Mouse (Mus musculus) embryo, embryonic 11.5 days (tissue): ENCODE data around the gene Tpcn2.

ENCODE experiments used
- DNase-seq: peaks from one replicate; pipeline ENCODE4 v3.0.0-alpha.2; 2012; ENCODE audit warnings: low read depth, low spot score

Gene Tpcn2

DNA sequence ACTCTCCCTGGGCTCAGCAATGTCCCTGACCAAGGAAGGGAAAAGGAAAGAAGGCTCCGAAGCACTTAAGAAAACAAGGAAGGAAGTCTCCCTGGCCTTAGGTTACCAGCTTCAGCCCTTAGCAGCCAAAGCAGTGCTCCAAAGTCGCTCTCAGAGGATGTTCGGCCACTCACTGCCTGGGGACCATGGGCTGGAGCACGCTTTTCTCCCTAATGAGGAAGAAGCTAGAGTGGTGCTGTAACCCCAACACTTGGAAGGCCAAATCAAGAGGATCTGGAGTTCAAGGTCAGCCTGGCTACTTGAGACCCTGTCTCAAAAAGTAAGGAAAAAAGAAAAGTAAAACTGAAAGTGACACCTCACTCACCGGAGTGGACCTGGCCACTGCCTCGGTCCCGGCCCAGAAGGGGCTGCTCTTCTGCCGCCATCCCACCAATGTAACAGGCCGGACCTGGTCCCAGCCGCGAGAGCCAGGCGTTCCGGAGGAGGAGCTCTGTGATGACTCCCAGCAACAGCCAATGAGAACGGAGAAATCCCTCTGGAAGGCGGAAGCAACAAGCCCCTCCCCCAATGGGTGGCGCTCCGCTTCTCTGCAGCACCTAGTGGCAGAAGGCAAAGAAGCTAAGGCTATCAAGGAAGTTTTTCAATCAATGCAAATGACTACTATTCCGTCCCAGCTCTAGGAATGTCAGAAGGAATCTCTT, at the start of gene Tpcn2:
Tpcn2 (minus strand) TSS at position 525 of the 701 bp plus-strand sequence.
- DNase-seq: peak; percentile 86

DNA sequence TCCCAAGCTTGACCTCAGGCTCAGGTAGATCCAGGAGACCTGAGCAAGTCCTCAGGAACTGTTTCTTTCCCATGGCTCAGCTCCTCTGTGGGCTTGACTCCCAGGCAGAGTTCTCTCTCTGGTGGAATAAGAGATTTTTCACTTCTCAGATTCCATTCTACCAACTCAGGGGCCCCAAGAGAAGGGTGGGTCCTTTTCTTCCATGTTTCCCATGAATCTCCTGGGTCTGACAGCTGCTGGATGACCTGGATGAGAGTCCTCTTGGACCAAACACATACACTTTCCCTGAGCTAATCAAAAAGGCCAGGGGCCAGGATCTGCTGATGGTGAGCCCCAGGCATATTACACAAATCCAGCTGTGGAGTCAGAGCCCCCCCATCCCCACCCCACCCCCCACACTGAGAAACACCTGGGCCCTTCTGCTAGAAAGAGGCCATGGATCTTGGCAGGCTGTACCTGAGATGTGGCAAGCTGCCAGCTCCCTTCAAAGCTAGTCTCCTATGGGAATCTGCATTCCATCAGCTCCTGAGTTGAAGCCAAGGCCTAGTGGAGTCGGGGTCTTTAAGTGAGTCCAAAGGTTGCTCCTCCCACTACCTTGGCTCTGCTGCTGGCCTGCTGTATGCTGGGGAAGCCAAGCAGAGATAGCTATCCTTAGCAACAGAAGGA, 48.7 kb upstream of the Tpcn2 start:
- DNase-seq: no peak

DNA sequence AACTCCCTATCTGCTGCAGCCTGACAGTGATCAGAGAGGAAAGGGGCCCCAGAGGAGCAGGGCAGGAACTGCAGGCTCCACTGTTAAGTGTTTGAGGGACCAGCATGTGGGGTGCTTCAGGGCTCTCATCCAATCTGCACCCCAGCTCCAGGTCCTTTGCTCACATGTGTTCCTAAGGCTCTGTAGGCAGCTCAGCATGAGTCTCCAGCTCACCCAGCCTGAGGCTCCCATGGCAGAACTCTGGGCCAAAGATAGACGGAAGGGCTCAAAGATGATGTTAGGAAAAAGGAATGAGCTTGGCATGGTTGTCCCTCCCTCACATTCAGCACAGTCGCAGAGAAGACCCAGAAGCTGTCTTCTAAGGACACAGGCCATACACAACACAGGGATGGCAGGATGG, 46.8 kb upstream of the Tpcn2 start:
- no peak for DNase-seq

DNA sequence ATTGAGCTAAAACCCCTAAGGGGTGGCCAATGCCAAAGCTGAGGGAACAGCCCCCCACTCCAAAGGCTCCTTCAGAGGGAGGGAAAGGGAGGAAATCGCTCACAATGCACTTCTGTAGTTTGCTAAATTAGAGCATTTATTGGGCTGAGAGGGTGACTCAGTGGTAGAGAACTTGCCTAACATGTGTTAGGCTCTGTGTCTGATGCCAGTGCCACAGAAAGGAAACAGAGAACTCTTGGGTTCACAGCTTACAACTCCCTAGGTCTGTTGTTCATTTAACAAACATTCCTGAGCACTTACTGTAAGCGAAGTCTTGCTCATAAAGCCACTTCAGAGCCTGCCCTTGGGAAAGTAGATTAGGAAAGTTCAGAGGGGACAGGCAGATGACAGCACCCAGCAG, 46.2 kb upstream of the Tpcn2 start:
- DNase-seq: no peak

DNA sequence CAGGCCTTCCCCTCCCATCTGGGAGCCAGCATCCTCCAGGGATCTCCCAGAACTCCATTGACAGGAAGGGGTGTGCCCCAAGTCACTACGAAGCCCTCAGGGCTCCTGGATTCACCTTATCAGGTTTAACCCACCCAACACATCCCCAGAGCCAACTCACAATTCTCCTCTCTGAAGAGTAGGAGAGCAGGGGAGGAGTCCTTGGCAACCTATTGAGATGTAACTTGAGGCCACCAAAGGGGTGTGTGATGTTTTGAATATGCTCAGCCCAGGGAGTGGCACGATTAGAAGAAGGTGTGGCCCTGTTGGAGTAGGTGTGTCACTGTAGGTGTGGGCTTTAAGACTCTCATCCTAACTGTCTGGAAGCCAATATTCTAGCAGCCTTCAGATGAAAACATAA, 41.9 kb upstream of the Tpcn2 start:
- DNase-seq: no peak

DNA sequence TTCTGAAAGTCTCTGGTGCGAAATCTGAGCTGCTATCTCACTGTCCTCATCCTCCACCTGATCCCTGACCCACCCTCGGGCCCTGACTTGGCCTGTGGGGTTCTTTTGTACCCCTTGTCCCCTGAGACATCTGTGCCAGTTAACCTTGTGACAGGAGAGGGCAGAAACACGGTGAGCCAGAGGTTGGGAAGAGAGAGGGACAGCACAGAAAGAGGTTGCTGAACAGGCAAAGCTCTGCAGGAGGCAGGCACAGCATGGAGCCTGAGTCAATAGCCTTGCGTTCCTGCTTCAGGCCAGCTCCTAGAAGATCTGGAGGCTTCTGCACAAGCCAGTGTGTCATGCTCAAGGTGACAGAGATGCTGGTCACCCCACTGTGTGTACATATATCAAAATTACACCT, 39.8 kb upstream of the Tpcn2 start:
- no peak for DNase-seq

DNA sequence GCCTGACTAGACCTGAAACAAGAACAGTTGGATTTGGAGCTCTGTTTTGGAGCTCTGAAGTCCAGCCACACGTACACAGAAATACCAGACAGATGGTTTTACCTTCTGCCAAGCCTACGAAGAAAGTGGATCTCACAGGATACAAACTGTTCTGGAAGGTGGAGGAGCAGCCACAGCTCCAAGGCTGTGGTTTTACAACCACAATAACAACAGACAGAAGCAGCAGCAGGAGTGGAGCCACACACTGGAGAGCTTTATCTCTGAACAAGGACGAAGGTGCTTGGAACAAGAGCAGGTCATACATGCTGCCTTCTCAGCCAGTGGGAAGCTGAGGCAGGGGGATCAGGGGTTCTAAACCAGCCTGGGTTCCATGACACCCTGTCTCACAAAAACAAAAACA, 35.7 kb upstream of the Tpcn2 start:
- DNase-seq: no peak

DNA sequence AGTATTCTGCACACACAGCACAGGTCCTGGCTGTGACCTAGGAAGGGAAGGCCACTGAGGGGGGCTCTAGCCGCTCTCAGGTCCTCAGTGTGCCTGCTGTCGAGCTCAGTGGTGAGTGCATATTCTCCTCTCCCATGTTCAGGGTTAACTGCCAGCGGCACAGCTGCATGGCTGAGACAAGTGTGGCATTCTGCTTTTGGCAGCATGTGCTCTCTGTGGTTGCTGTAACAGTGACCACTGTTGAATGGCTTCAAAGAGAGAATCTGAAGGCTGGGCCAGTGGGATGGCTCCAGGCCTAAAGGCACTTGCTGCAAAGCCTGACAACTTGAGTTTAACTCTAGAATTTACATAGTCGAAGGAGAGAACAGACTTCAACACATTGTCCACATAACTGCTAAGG, 33.7 kb upstream of the Tpcn2 start:
- no peak for DNase-seq

DNA sequence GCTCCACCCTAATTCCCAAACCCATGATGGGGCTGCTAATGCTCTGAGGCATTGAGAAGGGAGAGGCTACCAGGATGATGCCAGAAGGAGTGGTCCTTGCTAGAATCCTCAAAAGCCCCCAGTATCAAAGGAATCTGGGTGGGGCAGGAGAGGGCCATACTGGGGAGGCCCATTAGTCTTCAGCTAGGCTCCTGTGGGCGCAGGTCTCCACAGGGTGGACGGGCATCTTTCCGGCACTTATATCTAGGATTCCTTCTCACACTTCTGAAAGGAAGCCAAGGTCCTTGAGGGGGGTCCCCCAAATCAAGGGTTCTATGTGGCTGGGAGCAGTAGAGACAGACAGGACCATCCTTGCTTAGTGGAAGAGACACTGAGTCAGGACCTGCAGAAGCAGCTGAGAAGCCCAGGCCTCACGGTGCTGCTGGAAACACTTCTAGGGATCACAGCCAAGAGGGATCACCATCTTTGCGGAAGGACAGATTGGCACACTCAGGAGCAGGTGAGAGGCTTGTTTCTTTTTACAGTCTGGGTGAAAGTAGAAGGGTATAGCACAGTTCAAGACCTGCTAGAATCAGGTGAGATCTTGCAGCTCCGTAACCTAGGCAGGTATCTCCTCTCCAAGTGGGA, 31.1 kb upstream of the Tpcn2 start, which contains the start of gene Mrgprd:
Mrgprd (plus strand) TSS at position 51 of the 627 bp plus-strand sequence.
- DNase-seq: no peak

DNA sequence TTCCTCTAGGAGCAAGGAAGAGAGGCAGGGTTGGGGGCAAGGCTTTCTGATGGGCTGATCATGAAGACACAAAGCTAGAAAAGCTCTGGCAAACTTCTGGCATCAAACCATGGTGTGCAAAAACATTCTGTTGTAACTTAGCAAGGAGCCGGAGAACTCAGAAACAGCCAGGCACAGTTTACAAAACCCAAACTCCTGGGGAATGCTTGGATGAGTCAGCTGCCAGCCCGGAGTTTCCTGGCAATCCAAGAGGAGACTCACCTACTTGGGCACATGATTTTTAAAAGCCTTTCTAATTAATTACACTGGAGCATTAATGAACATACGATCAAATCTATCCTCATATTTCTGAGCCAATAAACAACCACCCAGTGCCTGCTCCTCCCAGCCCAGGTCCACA, 28.3 kb upstream of the Tpcn2 start:
- DNase-seq: no peak

DNA sequence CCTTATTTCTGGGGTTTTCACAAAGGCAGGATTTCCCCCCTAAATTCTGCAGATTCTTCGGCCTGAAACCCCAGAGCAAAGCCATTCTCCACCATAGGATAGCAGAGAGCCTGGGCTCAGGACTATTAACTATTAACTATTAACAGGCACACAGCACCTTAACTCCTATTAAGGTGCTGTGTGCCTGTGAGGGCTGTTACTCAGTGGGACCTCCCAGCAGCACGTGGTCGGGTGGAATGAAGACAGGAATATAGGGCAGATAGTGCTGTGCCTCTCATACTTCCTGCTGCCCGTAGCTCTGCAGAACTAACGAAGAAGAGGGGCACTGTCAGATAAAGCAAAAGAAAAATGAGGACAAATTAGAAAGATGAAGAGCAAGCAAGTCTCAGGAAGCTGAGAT, 26.7 kb upstream of the Tpcn2 start:
- DNase-seq: no peak

DNA sequence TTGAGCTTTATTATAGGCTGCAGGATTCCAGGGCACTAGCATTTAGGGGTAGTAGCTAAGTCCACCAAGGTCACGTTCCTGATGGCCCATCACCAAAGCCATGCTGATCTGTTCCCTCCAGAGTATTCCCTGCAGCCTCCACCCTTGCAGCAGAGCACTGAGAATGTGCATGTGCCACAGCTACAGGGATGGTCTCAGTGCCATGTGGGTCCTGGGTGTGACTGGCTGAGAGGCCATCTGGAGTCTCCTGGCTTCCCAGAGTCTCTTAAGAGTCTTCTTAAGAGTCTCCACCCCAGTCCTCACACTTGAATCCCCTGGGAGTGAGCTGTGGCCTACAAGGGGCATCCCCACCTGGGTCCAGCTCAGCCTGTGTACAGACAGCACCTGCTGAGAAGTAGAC, 26.1 kb upstream of the Tpcn2 start:
- no peak for DNase-seq

DNA sequence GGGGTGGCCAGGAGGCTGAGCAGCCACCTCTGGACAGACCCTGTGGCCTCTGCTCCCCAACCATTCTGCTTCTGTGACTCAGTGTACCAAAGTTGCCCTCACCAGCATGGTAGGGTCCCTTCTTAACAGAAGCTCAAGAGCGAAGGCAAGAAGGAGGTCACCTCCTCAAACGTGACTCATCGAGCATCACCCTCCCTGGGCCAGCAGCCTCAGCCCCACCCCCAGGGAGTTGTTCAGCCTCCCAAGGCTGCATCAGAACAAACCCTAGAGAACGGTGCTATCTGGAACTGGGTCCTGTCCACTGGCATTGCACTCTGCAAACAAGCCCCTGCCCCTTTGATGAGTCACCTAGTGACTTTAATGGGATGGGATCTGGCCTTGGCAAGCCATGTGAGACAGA, 25.1 kb upstream of the Tpcn2 start:
- no peak for DNase-seq

DNA sequence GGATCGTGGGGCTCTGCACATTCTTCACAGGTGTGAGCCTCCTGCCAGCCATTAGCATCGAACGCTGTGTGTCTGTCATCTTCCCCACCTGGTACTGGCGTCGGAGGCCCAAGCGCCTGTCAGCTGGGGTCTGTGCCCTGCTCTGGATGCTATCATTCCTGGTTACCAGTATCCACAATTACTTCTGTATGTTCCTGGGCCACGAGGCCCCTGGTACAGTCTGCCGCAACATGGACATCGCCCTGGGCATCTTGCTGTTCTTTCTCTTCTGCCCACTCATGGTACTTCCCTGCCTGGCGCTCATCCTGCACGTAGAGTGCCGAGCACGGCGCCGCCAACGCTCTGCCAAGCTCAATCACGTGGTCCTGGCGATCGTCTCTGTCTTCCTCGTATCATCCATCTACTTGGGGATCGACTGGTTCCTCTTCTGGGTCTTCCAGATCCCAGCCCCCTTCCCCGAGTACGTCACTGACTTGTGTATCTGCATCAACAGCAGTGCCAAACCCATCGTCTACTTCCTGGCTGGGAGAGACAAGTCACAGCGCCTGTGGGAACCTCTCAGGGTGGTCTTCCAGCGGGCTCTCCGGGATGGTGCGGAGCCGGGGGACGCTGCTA, 24.4 kb upstream of the Tpcn2 start:
- no peak for DNase-seq

DNA sequence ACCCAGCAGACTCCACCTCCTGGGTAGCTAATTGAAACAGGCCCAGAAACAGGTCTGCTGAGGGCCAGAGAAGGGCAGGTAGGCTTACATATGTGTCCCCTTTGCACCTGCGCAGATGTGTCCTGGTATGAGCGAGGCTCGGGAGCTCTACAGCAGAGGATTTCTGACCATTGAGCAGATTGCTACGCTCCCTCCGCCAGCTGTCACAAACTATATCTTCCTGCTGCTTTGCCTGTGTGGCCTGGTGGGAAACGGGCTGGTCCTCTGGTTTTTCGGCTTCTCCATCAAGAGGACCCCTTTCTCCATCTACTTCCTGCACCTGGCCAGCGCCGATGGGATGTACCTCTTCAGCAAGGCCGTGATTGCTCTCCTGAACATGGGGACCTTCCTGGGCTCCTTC, 23.8 kb upstream of the Tpcn2 start:
- no peak for DNase-seq

DNA sequence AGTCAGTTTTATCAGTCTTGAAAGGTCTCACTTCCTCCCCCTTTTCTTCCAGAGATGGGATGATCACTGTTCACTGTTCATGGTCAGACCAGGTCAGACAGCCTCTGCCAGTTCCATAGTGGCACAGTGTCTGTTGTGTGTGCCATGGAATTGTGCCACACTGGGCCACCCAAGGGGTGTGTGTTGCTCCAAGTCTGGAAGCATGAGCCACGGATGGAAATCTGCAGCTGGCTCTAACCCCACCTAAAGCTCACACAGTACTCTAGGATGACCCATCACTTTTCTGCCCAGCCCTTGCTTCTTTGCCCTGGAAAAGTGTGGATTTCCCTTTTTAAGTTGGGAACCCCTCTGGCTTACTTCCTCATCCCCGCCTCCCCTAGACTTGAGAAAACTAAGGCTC, 20.3 kb upstream of the Tpcn2 start:
- DNase-seq: no peak

DNA sequence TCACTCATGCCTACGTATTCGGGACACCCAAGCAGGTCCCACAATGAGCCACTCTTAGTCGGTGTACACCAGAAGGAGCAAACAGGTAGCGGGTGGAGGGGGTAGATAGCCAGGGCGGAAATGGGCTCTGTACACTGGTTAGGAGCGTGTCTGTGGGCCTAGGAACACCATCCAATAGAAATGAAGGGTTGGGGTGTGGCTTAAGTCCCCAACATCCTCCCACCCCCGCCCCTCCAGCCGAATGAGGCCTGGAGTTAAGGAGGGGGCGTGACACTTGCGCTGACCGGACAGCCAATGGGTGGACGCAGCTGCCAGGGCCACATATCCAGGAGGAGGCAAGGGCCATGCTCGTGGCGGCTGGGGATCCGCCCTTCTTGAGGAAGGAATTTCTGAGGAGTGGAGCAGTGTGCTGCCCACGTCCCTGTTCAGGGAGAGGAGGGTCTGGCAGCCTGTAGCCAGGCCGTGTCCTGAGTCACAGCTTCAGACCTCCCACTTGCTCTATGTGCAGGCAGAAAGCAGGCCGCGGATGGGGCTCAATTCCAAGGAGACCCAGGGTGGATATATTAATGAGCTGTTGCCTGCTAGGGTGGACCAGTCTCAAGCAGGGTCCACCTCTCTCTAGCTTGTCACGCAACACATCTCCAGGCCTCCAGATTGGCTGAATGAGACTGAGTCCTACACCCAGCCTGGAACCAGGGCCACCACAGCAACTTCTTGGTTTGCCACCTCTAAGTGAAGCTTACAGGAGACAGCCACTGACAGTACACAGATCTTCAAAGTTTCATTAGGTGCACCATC, 18.9 kb upstream of the Tpcn2 start:
- DNase-seq: peak; percentile 68

DNA sequence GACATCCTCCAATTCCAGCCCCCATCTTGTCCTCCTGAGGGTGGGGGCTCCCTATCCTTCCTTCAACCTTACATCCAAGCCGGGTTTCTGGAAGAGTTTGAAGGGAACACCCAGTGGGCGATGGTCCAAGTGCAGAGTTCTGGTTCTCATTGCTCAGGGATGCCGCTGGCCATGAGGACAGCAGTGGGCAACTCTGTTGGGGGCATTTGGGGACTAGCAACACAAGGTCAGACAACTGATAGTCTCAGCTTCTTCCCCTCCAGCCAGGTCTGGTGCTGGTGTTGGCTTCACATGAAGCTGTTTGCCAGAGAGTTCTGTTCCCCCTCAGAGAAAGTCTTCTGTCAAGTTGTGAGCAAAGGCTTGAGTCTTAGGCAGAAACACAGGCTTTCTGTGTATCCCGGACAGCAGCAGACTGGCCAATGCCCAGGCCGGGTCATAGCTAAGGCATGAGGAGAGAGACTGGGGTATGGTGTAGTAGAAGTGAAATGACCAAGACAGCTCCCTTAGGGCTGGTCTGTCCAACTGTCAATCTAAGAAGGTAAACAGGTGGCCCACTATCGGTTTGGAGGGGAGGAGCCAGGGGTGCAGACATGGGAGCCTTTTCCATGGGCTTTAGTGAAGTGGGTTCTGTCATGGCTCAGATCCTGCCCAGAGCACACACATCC, 17.7 kb upstream of the Tpcn2 start:
- no peak for DNase-seq

DNA sequence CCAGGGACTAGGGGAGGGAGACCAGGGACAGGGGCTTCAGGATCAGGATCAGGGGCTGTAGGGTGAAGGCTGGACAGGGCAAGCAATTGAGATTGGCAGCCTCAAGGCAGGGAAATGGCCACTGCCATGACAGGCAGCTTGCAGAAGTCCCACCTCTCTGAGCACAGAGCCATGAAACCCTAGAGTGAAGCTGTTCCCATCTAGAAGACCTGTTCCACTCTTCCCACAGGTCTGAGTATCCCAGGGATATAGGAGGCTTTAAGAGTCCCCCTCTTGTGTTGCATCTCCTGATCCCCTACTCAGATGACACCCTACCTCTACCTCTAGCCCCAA, 17.2 kb upstream of the Tpcn2 start:
- no peak for DNase-seq

DNA sequence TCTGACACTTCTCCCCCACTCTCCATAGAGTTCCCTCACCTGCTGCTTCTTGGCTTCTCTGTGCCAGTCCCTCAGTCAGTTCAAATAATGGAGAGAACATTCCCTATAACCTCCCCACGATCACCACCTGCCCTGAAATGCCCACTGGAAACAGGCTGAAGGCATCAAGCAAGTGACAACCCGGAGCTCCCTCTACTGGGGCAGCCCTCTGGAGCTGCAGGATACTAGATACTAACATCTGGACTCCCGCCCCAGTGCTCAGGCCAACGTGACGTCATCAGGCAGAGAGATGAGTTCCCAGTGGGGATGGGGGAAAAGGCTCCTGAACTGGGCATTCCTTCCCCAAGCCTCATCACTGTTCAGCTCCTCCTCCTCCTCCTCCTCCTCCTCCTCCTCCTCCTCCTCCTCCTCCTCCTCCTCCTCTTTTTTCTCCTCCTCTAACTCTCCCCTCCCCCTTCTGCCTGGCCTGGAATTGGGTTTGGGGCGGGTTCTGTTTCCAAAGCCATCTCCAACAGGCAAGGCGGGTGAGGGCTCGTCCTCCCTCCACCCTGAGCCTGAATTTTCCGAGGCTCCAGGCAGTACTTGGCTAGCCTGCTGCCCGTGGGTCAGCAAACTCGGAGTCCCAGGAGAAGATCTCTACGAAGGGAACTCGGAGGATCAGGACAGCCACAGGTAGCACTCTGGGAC, 16.7 kb upstream of the Tpcn2 start, which contains the start of gene Mrgprf:
Mrgprf (plus strand) TSS at position 508 of the 687 bp plus-strand sequence.
- DNase-seq: no peak
